Mouse (Mus musculus) frontal cortex, postnatal 36 days (tissue): ENCODE measurements at regions not wholly inside any gene's neighbourhood (a gene's known extent, or its start where the extent isn't known, plus 50 kb on each side); places are given as distances from the start of the nearest gene placed in this dataset.

Source experiments
- DNase-seq, 2 experiments: peaks; one replicate each; pipeline ENCODE4 v3.0.0; 2022; ENCODE audit warnings: low spot score in 2 of 2

DNA sequence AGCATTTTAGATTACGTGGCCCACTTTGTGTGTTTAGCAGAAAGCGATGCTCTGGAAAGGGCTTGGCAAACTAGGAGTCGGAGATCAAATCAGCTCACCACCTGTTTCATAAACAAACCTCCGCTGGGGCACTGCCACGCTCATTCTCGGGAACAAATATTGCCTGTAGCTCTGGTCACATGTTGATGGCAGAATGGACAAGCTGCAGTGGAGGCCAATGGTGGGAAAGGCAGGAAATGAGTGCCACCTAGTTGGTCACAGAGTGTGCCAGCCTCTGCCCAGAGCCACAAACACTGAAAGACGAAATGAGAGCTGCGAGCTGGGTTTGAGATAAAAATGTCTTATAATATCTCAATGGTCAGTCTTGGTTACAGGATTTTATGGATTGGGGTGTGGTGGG, 259.2 kb upstream of the Csf3r start:
- DNase-seq: no peak

DNA sequence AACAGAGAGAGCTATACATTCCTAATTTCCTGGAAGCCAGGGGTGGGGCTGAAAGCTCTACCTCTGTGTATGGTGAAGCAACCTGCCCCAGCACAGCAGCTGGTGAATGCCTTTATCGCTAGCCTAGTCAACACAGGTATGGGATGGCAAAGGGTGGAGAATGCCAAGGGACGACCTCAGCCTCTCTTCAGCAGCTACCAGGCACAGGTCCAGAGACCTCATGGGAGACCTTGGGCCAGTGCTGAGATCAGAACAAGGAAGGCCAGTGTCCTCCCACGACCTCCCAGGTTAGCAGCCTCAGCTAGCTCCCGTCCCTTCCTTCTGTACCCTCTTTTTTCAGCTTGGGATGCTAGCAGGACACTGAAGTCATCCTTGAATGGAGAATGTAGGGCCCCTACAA, 247.2 kb upstream of the Csf3r start:
- no peak for DNase-seq

DNA sequence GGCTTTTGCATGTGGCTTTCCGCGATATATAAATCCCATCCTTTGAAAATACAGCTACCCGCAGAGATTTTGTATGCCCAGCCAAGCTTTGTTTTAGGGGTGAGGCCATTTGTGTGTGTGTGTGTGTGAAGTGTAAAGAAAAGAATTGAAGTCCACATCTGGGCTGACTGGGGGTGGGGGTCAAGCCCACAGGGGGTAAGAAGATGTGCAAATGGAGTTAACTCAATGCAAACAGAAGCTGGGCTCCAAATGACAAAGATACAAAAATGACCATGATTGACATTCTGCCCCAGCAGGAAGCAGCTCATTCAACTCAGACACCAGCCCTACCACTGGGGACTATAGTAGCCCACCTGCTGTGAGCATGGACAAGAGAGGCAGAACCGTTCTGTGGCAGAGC, 244.2 kb upstream of the Csf3r start:
- no peak for DNase-seq

DNA sequence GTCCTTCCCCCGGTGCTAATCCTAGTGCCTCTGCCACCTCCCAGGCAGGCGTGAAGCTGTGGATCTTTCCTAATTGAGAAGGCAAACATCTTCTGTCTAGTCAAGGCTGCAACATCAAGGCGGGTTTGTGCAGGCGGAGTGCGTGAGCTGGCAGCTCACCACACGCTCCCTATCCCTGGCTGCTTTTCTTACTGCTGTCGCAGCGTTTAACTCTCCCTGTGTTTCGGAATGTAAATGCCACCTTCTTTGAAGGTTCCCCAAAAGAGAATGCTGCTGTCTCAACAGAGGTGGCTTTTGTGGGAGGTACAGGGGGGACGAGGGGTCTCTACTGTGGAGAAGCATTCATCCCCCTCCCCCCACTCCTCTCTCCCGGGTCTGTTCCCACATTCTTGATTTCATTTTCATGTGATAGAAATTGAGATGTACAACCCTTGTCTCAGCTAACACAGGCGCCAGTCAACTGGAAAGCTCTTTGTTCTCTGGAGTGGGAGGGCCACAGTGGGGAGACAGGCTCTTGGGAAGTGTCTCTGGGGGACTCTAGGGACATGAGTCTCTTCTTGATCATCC, 243.3 kb upstream of the Csf3r start:
- peak; percentile 74 to 85 for DNase-seq

GRCm38 (mm10) chr4:125782346-125782745, 242.0 kb upstream of the Csf3r start:
- DNase-seq: no peak

DNA sequence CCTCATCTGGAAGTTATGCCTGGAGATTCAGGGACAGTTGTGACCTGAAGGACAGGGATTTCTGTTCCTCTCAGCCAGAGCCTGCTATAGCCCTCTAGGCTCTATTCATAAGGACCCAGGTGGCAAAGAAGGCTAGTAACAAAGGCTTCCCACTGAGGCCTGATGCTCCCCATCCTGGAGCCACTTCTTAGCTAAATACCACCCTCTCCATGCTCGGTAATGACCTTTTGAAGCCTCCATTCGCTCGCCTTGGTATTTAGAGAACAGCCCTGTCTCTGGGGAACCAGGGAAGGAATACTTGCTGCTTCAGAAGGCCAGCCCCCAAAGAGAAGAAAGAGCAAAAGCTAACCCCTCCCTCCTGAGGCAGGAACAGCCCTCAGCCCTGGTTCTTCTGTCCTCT, 238.3 kb upstream of the Csf3r start:
- DNase-seq: no peak

GRCm38 (mm10) chr4:125794679-125795078, 229.7 kb upstream of the Csf3r start:
- DNase-seq: no peak

GRCm38 (mm10) chr4:125807923-125808322, 216.4 kb upstream of the Csf3r start:
- no peak for DNase-seq

GRCm38 (mm10) chr4:125809446-125810108, 214.8 kb upstream of the Csf3r start:
- DNase-seq: no peak

GRCm38 (mm10) chr4:125810247-125810646, 214.1 kb upstream of the Csf3r start:
- no peak for DNase-seq

- peak; percentile 91 to 95 for DNase-seq
Observed at GRCm38 (mm10) chr4:125814311-125814710, 210.0 kb upstream of the Csf3r start.

GRCm38 (mm10) chr4:125815276-125815675, 209.1 kb upstream of the Csf3r start:
- no peak for DNase-seq

DNA sequence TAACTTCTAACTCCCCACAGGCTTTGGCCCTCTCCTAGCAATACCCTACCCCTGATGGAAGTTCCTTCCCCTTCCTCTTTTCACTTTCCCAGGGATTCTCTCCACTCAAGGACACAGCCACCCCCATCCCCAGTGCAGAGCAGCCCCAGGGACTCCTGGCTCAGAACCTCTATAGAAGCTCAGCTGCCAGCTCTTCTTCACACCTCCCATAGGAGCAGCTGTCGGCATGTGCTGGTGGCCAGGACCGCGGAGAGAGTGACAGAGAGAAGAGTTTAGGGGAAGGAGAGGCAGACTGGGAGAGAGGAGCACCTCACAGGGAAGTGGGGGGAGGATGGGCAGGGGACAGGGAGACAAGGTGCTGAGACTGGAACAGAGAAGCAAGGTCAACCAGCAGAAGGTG, 199.8 kb upstream of the Csf3r start:
- peak; percentile 74 to 82 for DNase-seq

GRCm38 (mm10) chr4:125826416-125826815, 197.9 kb upstream of the Csf3r start:
- peak in 1 of 2 experiments; percentile 40 for DNase-seq

GRCm38 (mm10) chr4:125835250-125835649, 189.1 kb upstream of the Csf3r start:
- no peak for DNase-seq

GRCm38 (mm10) chr4:125847568-125847967, 176.8 kb upstream of the Csf3r start:
- DNase-seq: no peak

DNA sequence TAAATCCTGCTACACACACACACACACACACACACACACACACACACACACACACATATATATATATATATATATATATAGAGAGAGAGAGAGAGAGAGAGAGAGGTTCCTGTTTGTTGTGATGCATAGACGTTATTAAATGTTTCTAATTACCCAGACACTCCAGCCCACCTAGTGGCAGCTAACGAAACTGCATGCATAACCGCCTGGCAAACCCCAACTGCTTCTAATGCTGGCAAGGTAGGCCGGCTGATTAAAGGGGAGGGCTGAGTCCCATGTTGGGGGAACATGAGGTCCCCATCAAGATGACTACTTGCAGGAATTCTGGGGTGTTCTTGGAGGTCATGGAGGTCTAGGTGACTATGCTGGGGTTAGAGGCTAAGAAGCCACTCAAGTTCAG, 174.1 kb upstream of the Csf3r start:
- peak; percentile 46 to 56 for DNase-seq

- DNase-seq: peak; percentile 29 to 32
Observed at GRCm38 (mm10) chr4:125852545-125852944, 171.8 kb upstream of the Csf3r start.

DNA sequence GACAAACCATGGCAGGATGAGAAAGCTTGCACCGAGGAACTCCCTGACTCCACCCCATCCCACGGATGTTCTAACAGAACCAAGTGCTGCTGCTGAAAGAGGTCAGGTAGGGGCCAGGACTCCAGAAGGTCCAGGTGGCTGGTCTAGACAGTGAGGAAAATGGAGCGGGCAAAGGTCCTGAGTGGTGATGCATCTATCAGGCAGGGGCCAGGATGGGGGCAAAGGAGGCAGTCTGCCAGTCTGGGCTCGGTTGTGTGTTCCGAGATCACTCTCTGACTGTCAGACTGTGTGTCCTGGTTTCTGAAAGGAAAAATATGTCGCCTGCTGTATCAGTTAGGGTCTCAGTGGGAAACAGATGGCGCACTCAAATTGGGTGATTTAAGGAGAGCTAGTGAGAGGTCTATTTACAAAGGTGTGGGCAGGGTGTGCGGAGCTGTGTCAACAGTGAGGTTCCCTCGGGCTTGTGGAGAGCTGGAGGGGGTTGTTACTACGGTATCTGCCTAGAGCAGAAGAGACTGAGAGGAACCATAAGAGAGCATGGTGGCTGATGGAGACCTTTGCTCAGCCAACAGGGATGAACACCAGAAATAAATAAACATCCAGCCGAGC, 168.3 kb upstream of the Csf3r start:
- DNase-seq: peak in 1 of 2 experiments; percentile 19

DNA sequence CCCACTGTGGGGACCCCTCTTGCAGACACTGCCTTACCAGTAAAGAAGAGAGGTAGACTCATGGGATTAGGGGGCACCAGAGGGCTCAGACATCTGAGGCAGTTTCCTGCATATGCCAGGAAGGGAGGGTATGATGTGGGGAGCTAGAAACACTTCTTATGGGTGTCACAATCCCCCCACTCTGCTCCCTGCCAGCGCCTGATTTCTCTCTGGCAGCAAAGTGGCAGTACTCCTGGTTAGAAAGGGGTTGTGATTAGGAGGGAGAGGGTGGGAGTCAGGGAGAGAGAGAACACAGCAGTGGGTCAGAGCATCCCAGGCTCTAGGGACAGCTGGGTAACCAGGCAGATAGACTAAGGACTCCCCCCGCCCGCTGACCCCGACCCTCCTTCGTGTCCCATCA, 167.6 kb upstream of the Csf3r start:
- DNase-seq: no peak

DNA sequence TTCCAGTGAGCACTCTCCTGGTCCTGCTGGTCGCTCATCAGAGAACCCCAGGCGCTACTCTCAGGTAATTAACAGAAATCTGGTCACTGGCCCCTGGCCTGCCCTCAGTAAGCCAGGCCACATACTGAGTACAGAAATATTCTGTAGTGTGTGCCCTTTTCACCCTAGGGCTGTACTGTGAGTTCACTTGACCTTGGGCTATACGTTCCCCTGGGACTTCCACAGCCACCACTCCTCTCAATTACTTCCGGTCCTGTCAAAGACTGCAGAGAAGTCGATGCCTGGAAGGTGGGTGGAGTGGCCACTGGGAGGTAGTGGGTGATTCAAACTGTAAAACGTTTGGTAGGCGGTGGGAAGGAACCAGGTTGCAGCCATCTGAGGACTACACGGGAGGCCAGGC, 159.3 kb upstream of the Csf3r start:
- no peak for DNase-seq

DNA sequence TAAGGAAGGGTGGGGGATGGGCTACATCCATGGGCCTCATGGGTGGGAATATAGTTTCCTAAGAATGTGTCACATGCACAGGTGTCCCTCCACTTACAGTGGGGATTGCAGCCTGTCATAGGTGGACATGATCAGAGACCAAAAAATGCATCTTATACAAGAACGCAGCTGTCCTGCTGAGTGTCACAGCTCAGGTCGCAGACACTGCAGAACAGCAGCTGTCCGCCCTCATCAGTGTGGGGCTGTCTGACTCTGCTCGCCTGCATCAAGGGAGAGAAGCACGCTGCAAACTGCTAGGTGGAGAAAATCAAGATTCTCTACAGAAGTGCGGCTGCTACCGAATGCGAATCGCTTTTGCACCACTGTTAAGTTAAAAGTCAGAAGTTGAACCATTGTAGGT, 158.6 kb upstream of the Csf3r start:
- no peak for DNase-seq

GRCm38 (mm10) chr4:125871211-125871610, 153.1 kb upstream of the Csf3r start:
- DNase-seq: no peak
